In the genomic region with DNA sequence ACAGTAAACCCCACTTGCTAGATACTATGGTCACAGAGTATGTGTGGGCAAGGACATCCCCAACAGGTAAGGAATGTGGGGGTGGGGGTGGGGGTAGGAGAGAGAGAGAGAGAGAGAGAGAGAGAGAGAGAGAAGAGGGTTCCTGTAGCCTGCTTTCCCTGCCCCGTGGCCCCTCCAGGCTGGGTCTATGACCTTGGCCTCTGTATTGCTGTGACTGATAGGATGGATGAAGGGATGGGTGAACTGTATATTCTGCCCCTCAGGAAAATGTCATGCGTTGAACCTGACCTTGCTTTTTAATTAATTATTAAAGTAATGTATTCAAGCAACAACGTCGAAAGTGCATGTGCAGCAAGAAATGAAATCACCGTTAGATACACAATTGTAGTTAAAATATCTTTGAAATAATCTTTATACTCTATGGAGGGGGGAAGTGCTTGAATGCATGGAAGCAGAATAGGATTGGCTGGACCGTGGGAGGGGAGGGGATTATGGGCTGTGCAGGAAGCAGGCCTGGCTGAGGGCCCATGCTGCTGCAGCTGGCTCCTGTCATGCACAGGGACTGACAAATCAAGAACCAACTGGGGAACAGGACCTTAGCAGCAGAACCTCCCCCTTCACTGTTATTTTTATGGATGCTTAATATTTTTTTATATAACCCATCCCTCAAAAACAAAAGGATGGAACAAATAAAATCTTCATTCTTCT, we compare ENCODE assay signal across 12 mouse cellular contexts. TPM values are rescaled to one million over a fixed set of nuclear protein-coding genes. Genes with fewer than 3 reads are reported as not detected.
DNase-seq lines count a peak whose midpoint lies in the region; ATAC-seq and TF ChIP-seq lines count a peak whose summit lies in the region.
"Had no signal": no experiment of that assay in that cellular context is flagged by ENCODE, and none has a peak within 500 bp of the region (broad histone marks: within the 10 kb centered on the region; RNA-seq: fewer than 3 reads in every experiment).

No protein-coding gene starts in this region.

- peak; percentile 56 for DNase-seq in forebrain, embryonic 14.5 days (ENCODE audit: low spot score)
- DNase-seq in liver = peak; percentile 26
- DNase-seq in liver, embryonic 11.5 days (ENCODE audit: low spot score) = no peak
- peak; percentile 50 for DNase-seq in limb, embryonic 14.5 days (ENCODE audit: low spot score)
- DNase-seq in urinary bladder, adult 2 months (ENCODE audit: low spot score) = no peak
- DNase-seq in left cerebral cortex, adult 2 months (ENCODE audit: extremely low spot score in 1 of 2, low spot score in 2 of 2) = no peak
- DNase-seq: gastrocnemius, postnatal 25 days; thymus, adult 2 months had no signal

- TF ChIP-seq POLR2A in limb, embryonic 14.5 days (IDR thresholded peaks at IDR 0.05; ENCODE audit: borderline replicate concordance, extremely low read depth, insufficient read depth, insufficient read length) = no peak

- 70% methylated on average over 6 of the region's 6 CpGs for WGBS in forebrain, embryonic 14.5 days
- 67% methylated on average over 6 of the region's 6 CpGs for WGBS in forebrain, embryonic 12.5 days
- 67% methylated on average over 6 of the region's 6 CpGs for WGBS in liver, embryonic 11.5 days
- 74% methylated on average over 6 of the region's 6 CpGs for WGBS in limb, embryonic 14.5 days
- WGBS in stomach, embryonic 15.5 days = 39% methylated on average over 6 of the region's 6 CpGs

- H3K36me3 ChIP-seq in forebrain, embryonic 14.5 days (ENCODE audit: control insufficient read depth, insufficient read depth, low read length) = no peaks in the 10 kb centered on the region
- H3K36me3 ChIP-seq in forebrain, embryonic 12.5 days (replicated peaks) = no peaks in the 10 kb centered on the region
- no peaks in the 10 kb centered on the region for H3K36me3 ChIP-seq in liver, embryonic 11.5 days (ENCODE audit: control insufficient read depth, insufficient read depth, low read length)
- no peaks in the 10 kb centered on the region for H3K36me3 ChIP-seq in limb, embryonic 14.5 days (ENCODE audit: control insufficient read depth, insufficient read depth, low read length)
- no peaks in the 10 kb centered on the region for H3K36me3 ChIP-seq in stomach, embryonic 15.5 days
- H3K36me3 ChIP-seq: embryonic facial prominence, embryonic 12.5 days; limb, embryonic 15.5 days had no signal

- no peak overlapping the region for H3K9ac ChIP-seq in forebrain, embryonic 14.5 days (ENCODE audit: low read length)
- H3K9ac ChIP-seq in forebrain, embryonic 12.5 days = no peak overlapping the region
- H3K9ac ChIP-seq in liver, embryonic 11.5 days (ENCODE audit: low read depth, low read length) = no peak overlapping the region
- no peak overlapping the region for H3K9ac ChIP-seq in limb, embryonic 14.5 days (ENCODE audit: low read depth, low read length, severe bottlenecking)
- H3K9ac ChIP-seq in stomach, embryonic 15.5 days = no peak overlapping the region
- H3K9ac ChIP-seq: embryonic facial prominence, embryonic 12.5 days; limb, embryonic 15.5 days had no signal

- intact Hi-C loops in left cerebral cortex, adult 2 months (cut with DNase I) = no loop called here

- peak; percentile 78; the same call in 1 of the 2 replicates for ATAC-seq in forebrain, embryonic 14.5 days
- ATAC-seq in forebrain, embryonic 12.5 days (ENCODE audit: low FRiP score) = no peak
- ATAC-seq in liver, embryonic 11.5 days (replicated peaks; ENCODE audit: low FRiP score) = no peak
- ATAC-seq in limb, embryonic 14.5 days (ENCODE audit: low FRiP score, low read depth) = no peak
- ATAC-seq in stomach, embryonic 15.5 days (ENCODE audit: insufficient read depth, low FRiP score, low read depth) = peak; percentile 52; the same call in 1 of the 2 replicates

- no peaks in the 10 kb centered on the region for H3K27me3 ChIP-seq in forebrain, embryonic 14.5 days (replicated peaks; ENCODE audit: control insufficient read depth, insufficient read depth, low read length)
- no peaks in the 10 kb centered on the region for H3K27me3 ChIP-seq in forebrain, embryonic 12.5 days
- no peaks in the 10 kb centered on the region for H3K27me3 ChIP-seq in liver, embryonic 11.5 days (replicated peaks; ENCODE audit: control insufficient read depth, insufficient read depth, low read length)
- no peaks in the 10 kb centered on the region for H3K27me3 ChIP-seq in limb, embryonic 14.5 days (ENCODE audit: control insufficient read depth, insufficient read depth, low read length)
- H3K27me3 ChIP-seq in stomach, embryonic 15.5 days (replicated peaks) = no peaks in the 10 kb centered on the region
- H3K27me3 ChIP-seq: embryonic facial prominence, embryonic 12.5 days; limb, embryonic 15.5 days had no signal

- H3K27ac ChIP-seq in forebrain, embryonic 14.5 days (ENCODE audit: low read depth, low read length) = no peak overlapping the region
- no peak overlapping the region for H3K27ac ChIP-seq in forebrain, embryonic 12.5 days
- no peak overlapping the region for H3K27ac ChIP-seq in liver, embryonic 11.5 days (ENCODE audit: low read depth, low read length)
- no peak overlapping the region for H3K27ac ChIP-seq in limb, embryonic 14.5 days (replicated peaks; ENCODE audit: low read depth, low read length)
- H3K27ac ChIP-seq in stomach, embryonic 15.5 days = no peak overlapping the region
- no peak overlapping the region for H3K27ac ChIP-seq in left cerebral cortex, adult 2 months
- H3K27ac ChIP-seq: embryonic facial prominence, embryonic 12.5 days; limb, embryonic 15.5 days had no signal

- H3K9me3 ChIP-seq in forebrain, embryonic 14.5 days (replicated peaks; ENCODE audit: control insufficient read depth, low read length) = no peaks in the 10 kb centered on the region
- H3K9me3 ChIP-seq in forebrain, embryonic 12.5 days = no peaks in the 10 kb centered on the region
- no peaks in the 10 kb centered on the region for H3K9me3 ChIP-seq in liver, embryonic 11.5 days (ENCODE audit: control insufficient read depth, low read length)
- no peaks in the 10 kb centered on the region for H3K9me3 ChIP-seq in limb, embryonic 14.5 days (ENCODE audit: control insufficient read depth, low read length)
- H3K9me3 ChIP-seq in stomach, embryonic 15.5 days = no peaks in the 10 kb centered on the region
- H3K9me3 ChIP-seq: embryonic facial prominence, embryonic 12.5 days; limb, embryonic 15.5 days had no signal

- H3K4me2 ChIP-seq in forebrain, embryonic 14.5 days (ENCODE audit: low read length) = no peak overlapping the region
- no peak overlapping the region for H3K4me2 ChIP-seq in forebrain, embryonic 12.5 days
- no peak overlapping the region for H3K4me2 ChIP-seq in liver, embryonic 11.5 days
- H3K4me2 ChIP-seq in limb, embryonic 14.5 days (replicated peaks; ENCODE audit: low read depth, low read length, severe bottlenecking) = no peak overlapping the region
- H3K4me2 ChIP-seq in stomach, embryonic 15.5 days = no peak overlapping the region
- H3K4me2 ChIP-seq: embryonic facial prominence, embryonic 12.5 days; limb, embryonic 15.5 days had no signal

- TF ChIP-seq CTCF in left cerebral cortex, adult 2 months (IDR thresholded peaks at IDR 0.05) = no peak

- H3K4me1 ChIP-seq in forebrain, embryonic 14.5 days (ENCODE audit: control insufficient read depth, insufficient read depth, low read length) = no peaks in the 10 kb centered on the region
- peaks cover 6% of the 10 kb centered on the region for H3K4me1 ChIP-seq in forebrain, embryonic 12.5 days
- H3K4me1 ChIP-seq in liver, embryonic 11.5 days (replicated peaks; ENCODE audit: control insufficient read depth, insufficient read depth, low read length) = no peaks in the 10 kb centered on the region; the same call in 1 of the 2 replicates
- no peaks in the 10 kb centered on the region for H3K4me1 ChIP-seq in limb, embryonic 14.5 days (ENCODE audit: control insufficient read depth, insufficient read depth, low read length)
- H3K4me1 ChIP-seq in stomach, embryonic 15.5 days = no peaks in the 10 kb centered on the region
- H3K4me1 ChIP-seq: embryonic facial prominence, embryonic 12.5 days; limb, embryonic 15.5 days had no signal

- H3K4me3 ChIP-seq in forebrain, embryonic 14.5 days (ENCODE audit: low read depth, low read length) = no peak overlapping the region
- no peak overlapping the region for H3K4me3 ChIP-seq in forebrain, embryonic 12.5 days (replicated peaks)
- H3K4me3 ChIP-seq in liver, embryonic 11.5 days (ENCODE audit: low read depth, low read length) = no peak overlapping the region
- no peak overlapping the region for H3K4me3 ChIP-seq in limb, embryonic 14.5 days (replicated peaks; ENCODE audit: low read length)
- H3K4me3 ChIP-seq in stomach, embryonic 15.5 days (replicated peaks) = no peak overlapping the region
- H3K4me3 ChIP-seq in left cerebral cortex, adult 2 months = no peak overlapping the region
- H3K4me3 ChIP-seq: embryonic facial prominence, embryonic 12.5 days; limb, embryonic 15.5 days had no signal

RNA-seq across cellular contexts. Expression of gene Cbln4, which starts 46.1 kb away (rescaled TPM):
- polyA plus RNA-seq in forebrain, embryonic 14.5 days (2014; fragmentation: Nextera tagmentation; extraction: Ambion mirVana) = 7.6 and 12.1 TPM in 2 replicates
- 3.3 and 3.9 TPM in 2 replicates for polyA plus RNA-seq in forebrain, embryonic 12.5 days (2016; fragmentation: Nextera tagmentation; extraction: Ambion mirVana)
- 0.10 and 0.23 TPM in 2 replicates for polyA plus RNA-seq in liver, embryonic 11.5 days (2014; fragmentation: Nextera tagmentation; extraction: Ambion mirVana)
- polyA plus RNA-seq in limb, embryonic 14.5 days (2012; rRNA removed) = 2.1 TPM in 2 replicates
- polyA plus RNA-seq in limb, embryonic 14.5 days (2014; fragmentation: Nextera tagmentation; extraction: Ambion mirVana) = 2.4 TPM in 2 replicates
- polyA plus RNA-seq in stomach, embryonic 15.5 days (2015; fragmentation: Nextera tagmentation; extraction: Ambion mirVana) = 0.17 and 0.30 TPM in 2 replicates
- not detected in 2 replicates for polyA plus RNA-seq in urinary bladder, adult 2 months (2012; rRNA removed)
- 10 to 100 TPM; 28.0 to 28.5 TPM for total RNA-seq in left cerebral cortex, adult 2 months (2021)
- total RNA-seq: gastrocnemius, postnatal 25 days had no signal
- polyA plus RNA-seq: thymus, adult 2 months had no signal

Comparison
In these comparisons a context has a peak if more than half of its experiments do, and no peak if none do; other contexts are left out.
1. ATAC-seq: peak in forebrain, embryonic 14.5 days (single experiment) and stomach, embryonic 15.5 days (single experiment); none in forebrain, embryonic 12.5 days (single experiment), liver, embryonic 11.5 days (single experiment) and limb, embryonic 14.5 days (single experiment).
2. DNase-seq: peak in forebrain, embryonic 14.5 days (single experiment), liver (single experiment) and limb, embryonic 14.5 days (single experiment); none in liver, embryonic 11.5 days (single experiment), urinary bladder, adult 2 months (single experiment) and left cerebral cortex, adult 2 months (0 of 2).